Mouse (Mus musculus) limb, embryonic 12.5 days (tissue): Measurements from ENCODE around the gene Morn1. TPM values are rescaled to one million over a fixed set of nuclear protein-coding genes. Genes with fewer than 3 reads are reported as not detected.

Experiments
- ATAC-seq: fragments of 200-750 bp; cut with Nextera tagmentation; 2 replicates; pipeline ENCODE4 v1.8.0; 2017; ENCODE audit warnings: low read depth, moderate TSS enrichment; ENCODE audit not compliant: insufficient number of reproducible peaks, insufficient read depth, low FRiP score, low TSS enrichment
- H3K27ac ChIP-seq: fragments of 300-500 bp; sonication (generic); 2 replicates; pipeline ENCODE4 v1.5.1; 2016; ENCODE audit warnings: mild to moderate bottlenecking, moderate library complexity
- H3K27me3 ChIP-seq: fragments of 300-500 bp; sonication (generic); 2 replicates; pipeline ENCODE4 v1.6.1; 2016; ENCODE audit warnings: mild to moderate bottlenecking, moderate library complexity
- H3K36me3 ChIP-seq: fragments of 300-500 bp; sonication (generic); 2 replicates; pipeline ENCODE4 v1.6.1; 2016; ENCODE audit warnings: mild to moderate bottlenecking, moderate library complexity
- H3K4me1 ChIP-seq: fragments of 300-500 bp; sonication (generic); replicated peaks from 2 replicates; pipeline ENCODE4 v1.6.1; 2016
- H3K4me2 ChIP-seq: fragments of 300-500 bp; sonication (generic); 2 replicates; pipeline ENCODE4 v1.6.1; 2016; ENCODE audit warnings: mild to moderate bottlenecking, moderate library complexity
- H3K4me3 ChIP-seq: fragments of 300-500 bp; sonication (generic); replicated peaks from 2 replicates; pipeline ENCODE4 v1.5.1; 2016; ENCODE audit warnings: mild to moderate bottlenecking
- H3K9ac ChIP-seq: fragments of 300-500 bp; sonication (generic); replicated peaks from 2 replicates; pipeline ENCODE4 v1.6.1; 2016; ENCODE audit warnings: mild to moderate bottlenecking, moderate library complexity
- H3K9me3 ChIP-seq: fragments of 300-500 bp; sonication (generic); 2 replicates; pipeline ENCODE4 v1.6.1; 2016; ENCODE audit warnings: mild to moderate bottlenecking, moderate library complexity
- WGBS: fragments of 180-500 bp; shearing (Covaris S2); methylation state at CpG from one replicate; pipeline ENCODE4 v1.1.7; 2016; 5-methylcytosine and 5-hydroxymethylcytosine counted together
- polyA plus RNA-seq: library from polyadenylated mRNA; unstranded; fragments of >200 nt; fragmentation: Nextera tagmentation; extraction: Ambion mirVana; gene quantifications from 2 replicates; pipeline ENCODE4 v1.2.1, GENCODE M21; 2016

The Morn1 gene
- polyA plus RNA-seq, 1 experiment from 2014 or later = 5.2 TPM

- Histone ChIP-seq H3K36me3 (no peaks in the 10 kb centered on the region), H3K4me2 (no peak overlapping the region), H3K4me3 (no peak overlapping the region), H3K27ac (0 out of 2 replicates have a peak overlapping the region, but pooled peaks have one; percentile 20), H3K9me3 (no peaks in the 10 kb centered on the region), H3K4me1 (peaks cover 60% of the 10 kb centered on the region), H3K9ac (0 out of 2 replicates have a peak overlapping the region, but pooled peaks have one; percentile 9), H3K27me3 (0 out of 2 replicates have a peak, but pooled peaks cover 5% of the 10 kb centered on the region)
- WGBS = 76% methylated on average over 14 of the region's 14 CpGs
- no peak for ATAC-seq
Observed at GRCm38 (mm10) chr4:155129996-155130395, 43.6 kb downstream of the Morn1 start.

- H3K27ac ChIP-seq = no peak overlapping the region
- no peak overlapping the region for H3K4me3 ChIP-seq
- 0 out of 2 replicates have a peak, but pooled peaks cover 5% of the 10 kb centered on the region for H3K27me3 ChIP-seq
- no peak for ATAC-seq
- 68% methylated on average over 7 of the region's 7 CpGs for whole genome bisulfite sequencing
- peaks cover 60% of the 10 kb centered on the region for H3K4me1 ChIP-seq
- H3K36me3 ChIP-seq = no peaks in the 10 kb centered on the region
- H3K9me3 ChIP-seq = no peaks in the 10 kb centered on the region
- H3K9ac ChIP-seq = no peak overlapping the region
- no peak overlapping the region for H3K4me2 ChIP-seq
Observed at GRCm38 (mm10) chr4:155130616-155131015, 44.2 kb downstream of the Morn1 start.

DNA sequence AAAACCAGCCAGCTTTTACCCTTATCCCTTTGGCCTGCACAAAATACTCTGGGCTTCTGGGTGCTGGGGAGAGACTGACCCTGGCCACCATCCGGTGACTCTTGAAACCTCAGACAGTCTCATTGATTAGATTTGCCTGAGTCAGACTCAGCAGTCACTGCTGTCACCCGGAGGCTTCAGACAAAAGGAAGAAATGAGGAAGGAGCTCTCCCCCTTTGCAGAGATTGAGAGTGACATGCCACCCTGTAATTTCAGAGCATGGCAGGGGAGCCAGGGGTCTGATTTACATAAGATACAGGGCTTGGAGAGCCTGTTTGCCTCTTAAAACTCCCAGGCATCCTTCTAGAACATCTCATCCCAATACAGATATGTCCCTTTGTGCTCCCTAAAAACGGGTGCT lies 46.8 kb downstream of the Morn1 start:
- no peak overlapping the region for H3K9ac ChIP-seq
- no peaks in the 10 kb centered on the region for H3K36me3 ChIP-seq
- H3K27me3 ChIP-seq = 0 out of 2 replicates have a peak, but pooled peaks cover 5% of the 10 kb centered on the region
- ATAC-seq = no peak
- no peak overlapping the region for H3K4me2 ChIP-seq
- WGBS = 55% methylated on average over 3 of the region's 3 CpGs
- H3K27ac ChIP-seq = peak overlapping the region; percentile 87
- H3K9me3 ChIP-seq = no peaks in the 10 kb centered on the region
- H3K4me1 ChIP-seq = peaks cover 69% of the 10 kb centered on the region
- no peak overlapping the region for H3K4me3 ChIP-seq

- ATAC-seq = peak; percentile 48
- Histone ChIP-seq H3K4me3 (no peak overlapping the region), H3K4me2 (peak overlapping the region; percentile 34), H3K4me1 (peaks cover 75% of the 10 kb centered on the region), H3K27me3 (0 out of 2 replicates have a peak, but pooled peaks cover 5% of the 10 kb centered on the region), H3K9me3 (no peaks in the 10 kb centered on the region), H3K9ac (no peak overlapping the region), H3K36me3 (no peaks in the 10 kb centered on the region), H3K27ac (peak overlapping the region; percentile 87)
- WGBS = 17% methylated on average over 20 of the region's 20 CpGs
Observed at GRCm38 (mm10) chr4:155133658-155134417, 47.5 kb downstream of the Morn1 start.

GRCm38 (mm10) chr4:155134686-155135172 lies 48.4 kb downstream of the Morn1 start:
- 87% methylated on average over 7 of the region's 7 CpGs for WGBS
- H3K27ac ChIP-seq = peak overlapping the region; percentile 87
- H3K4me2 ChIP-seq = peak overlapping the region; percentile 34; the same call in 1 of the 2 replicates
- H3K36me3 ChIP-seq = no peaks in the 10 kb centered on the region
- peaks cover 78% of the 10 kb centered on the region for H3K4me1 ChIP-seq
- H3K9ac ChIP-seq = no peak overlapping the region
- 0 out of 2 replicates have a peak, but pooled peaks cover 1% of the 10 kb centered on the region for H3K27me3 ChIP-seq
- no peaks in the 10 kb centered on the region for H3K9me3 ChIP-seq
- 0 out of 2 replicates have a peak, but pooled peaks have one; percentile 2 for ATAC-seq
- no peak overlapping the region for H3K4me3 ChIP-seq

GRCm38 (mm10) chr4:155135909-155136585 lies 49.7 kb downstream of the Morn1 start:
- H3K9ac ChIP-seq = no peak overlapping the region
- H3K4me1 ChIP-seq = peaks cover 78% of the 10 kb centered on the region
- peak overlapping the region; percentile 87 for H3K27ac ChIP-seq
- no peaks in the 10 kb centered on the region for H3K9me3 ChIP-seq
- H3K4me2 ChIP-seq = no peak overlapping the region
- ATAC-seq = no peak
- H3K27me3 ChIP-seq = no peaks in the 10 kb centered on the region
- WGBS = 49% methylated on average over 5 of the region's 5 CpGs
- no peaks in the 10 kb centered on the region for H3K36me3 ChIP-seq
- no peak overlapping the region for H3K4me3 ChIP-seq

GRCm38 (mm10) chr4:155137891-155138290 lies 51.5 kb downstream of the Morn1 start:
- H3K27me3 ChIP-seq = no peaks in the 10 kb centered on the region
- H3K36me3 ChIP-seq = no peaks in the 10 kb centered on the region
- 0 out of 2 replicates have a peak overlapping the region, but pooled peaks have one; percentile 37 for H3K27ac ChIP-seq
- no peak overlapping the region for H3K4me3 ChIP-seq
- no peak overlapping the region for H3K9ac ChIP-seq
- H3K9me3 ChIP-seq = no peaks in the 10 kb centered on the region
- WGBS = 87% methylated on average over 7 of the region's 7 CpGs
- no peak for ATAC-seq
- H3K4me2 ChIP-seq = no peak overlapping the region
- peaks cover 81% of the 10 kb centered on the region for H3K4me1 ChIP-seq

- no peaks in the 10 kb centered on the region for H3K36me3 ChIP-seq
- no peak for ATAC-seq
- H3K4me3 ChIP-seq = no peak overlapping the region
- no peak overlapping the region for H3K9ac ChIP-seq
- H3K4me1 ChIP-seq = peaks cover 79% of the 10 kb centered on the region
- WGBS = 81% methylated on average over 8 of the region's 8 CpGs
- H3K4me2 ChIP-seq = no peak overlapping the region
- no peaks in the 10 kb centered on the region for H3K9me3 ChIP-seq
- no peaks in the 10 kb centered on the region for H3K27me3 ChIP-seq
- peak overlapping the region; percentile 37; the same call in 1 of the 2 replicates for H3K27ac ChIP-seq
Observed at GRCm38 (mm10) chr4:155138451-155138850, 52.1 kb downstream of the Morn1 start.

DNA sequence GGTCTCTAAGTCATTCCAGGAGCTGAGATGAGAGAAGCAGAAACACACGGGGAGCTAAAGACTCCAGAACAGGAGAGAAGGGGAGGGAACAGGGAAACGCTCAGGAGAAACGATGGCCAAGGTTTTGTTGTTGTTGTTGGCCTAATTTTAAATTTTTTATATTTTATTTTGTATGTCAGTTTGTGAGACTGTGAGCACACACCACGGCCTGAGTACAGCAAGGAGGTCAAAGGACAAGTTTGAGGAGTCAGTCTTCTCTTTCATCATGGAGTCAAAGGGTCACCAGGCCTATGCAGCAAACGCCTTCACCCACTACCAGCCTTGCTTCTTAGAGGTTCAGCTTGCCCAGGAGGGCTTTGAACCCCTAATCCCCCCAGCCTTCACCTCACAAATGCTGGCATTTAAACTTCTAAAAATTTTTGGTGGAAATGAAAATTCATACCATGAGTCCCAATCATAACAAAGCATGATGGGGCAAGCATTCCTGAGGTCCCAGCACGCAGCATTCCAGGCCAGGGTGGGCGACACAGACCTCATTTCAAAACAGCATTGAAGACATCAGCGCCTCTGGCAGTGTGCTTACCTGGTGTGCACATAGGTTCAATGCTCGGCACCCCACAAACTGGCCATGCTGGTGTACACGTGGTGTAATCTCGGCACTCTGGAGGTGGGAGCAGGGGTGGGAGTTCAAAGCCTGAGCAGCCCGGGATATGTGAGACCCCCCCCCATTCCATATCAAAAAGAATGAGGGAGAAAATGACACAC lies 53.1 kb downstream of the Morn1 start:
- peaks cover 79% of the 10 kb centered on the region for H3K4me1 ChIP-seq
- H3K4me2 ChIP-seq = no peak overlapping the region
- no peak overlapping the region for H3K4me3 ChIP-seq
- H3K27ac ChIP-seq = no peak overlapping the region; the same call in 1 of the 2 replicates
- H3K27me3 ChIP-seq = no peaks in the 10 kb centered on the region
- 76% methylated on average over 12 of the region's 12 CpGs for WGBS
- H3K9me3 ChIP-seq = no peaks in the 10 kb centered on the region
- ATAC-seq = no peak
- no peaks in the 10 kb centered on the region for H3K36me3 ChIP-seq
- H3K9ac ChIP-seq = no peak overlapping the region

DNA sequence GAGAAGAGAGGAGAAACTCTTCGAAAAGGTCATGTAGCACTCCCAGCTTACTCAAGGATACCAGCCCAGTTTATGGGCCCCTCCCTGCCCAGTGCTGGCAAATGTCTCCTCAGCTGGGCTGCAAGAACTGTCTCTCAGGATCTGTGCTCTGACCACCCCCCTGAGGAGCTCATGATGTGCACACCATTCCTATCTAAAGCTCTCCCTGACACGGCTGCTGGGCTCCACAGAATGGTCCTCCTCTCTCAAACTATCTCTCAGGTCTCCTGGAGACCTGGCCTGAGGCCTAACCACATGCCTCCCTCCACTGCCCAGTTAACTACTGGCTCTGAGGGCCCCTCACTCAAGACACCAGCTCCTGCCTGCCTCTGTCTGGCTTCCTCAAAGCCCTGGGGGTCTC lies 53.8 kb downstream of the Morn1 start:
- Histone ChIP-seq H3K36me3 (no peaks in the 10 kb centered on the region), H3K27ac (peak overlapping the region; percentile 82), H3K4me2 (no peak overlapping the region), H3K27me3 (no peaks in the 10 kb centered on the region), H3K9ac (no peak overlapping the region), H3K9me3 (no peaks in the 10 kb centered on the region), H3K4me3 (no peak overlapping the region), H3K4me1 (peaks cover 79% of the 10 kb centered on the region)
- 77% methylated on average over 2 of the region's 2 CpGs for WGBS
- ATAC-seq = no peak
